Mouse (Mus musculus) mouse embryonic stem cell (cell line): ENCODE measurements around the gene Cop1.

Experiments
- in situ Hi-C, 2 experiments: fragments of 300-500 bp; cut with MboI; formaldehyde crosslinking; loops; 1 replicate in 1 of 2; 3 replicates in 1 of 2; pipeline ENCODE4 v1.14.3; 2019 to 2020; ENCODE audit warnings: low sequenced_read_pairs in 2 of 2, low pct_unique_long_range_greater_than_20kb in 1 of 2, mixed read lengths in 1 of 2; ENCODE audit not compliant: unreplicated experiment in 1 of 2

Cop1 gene

GRCm38 (mm10) chr1:159393070-159393699, 161.1 kb downstream of the Cop1 start:
- in situ Hi-C loops: loop anchor here (25.0 kb wide), 1 partner anchor 669 kb away; no protein-coding TSS in a partner anchor

- in situ Hi-C loops: loop anchor here (25.0 kb wide), 1 partner anchor 668 kb away; no protein-coding TSS in a partner anchor
Measured at GRCm38 (mm10) chr1:159393931-159394330, 161.8 kb downstream of the Cop1 start.

GRCm38 (mm10) chr1:159396515-159396914, 164.4 kb downstream of the Cop1 start:
- in situ Hi-C loops: loop anchor here (25.0 kb wide), 1 partner anchor 666 kb away; no protein-coding TSS in a partner anchor
